Mouse (Mus musculus): Measurements from ENCODE around the gene Hmcn2.

GRCm38 (mm10) chr2:31458460-31458859 is 144.2 kb downstream of the Hmcn2 start:
- no peak for TF ChIP-seq CTCF (IDR thresholded peaks at IDR 0.05; ENCODE audit: borderline replicate concordance, insufficient read depth, low read length)
- TF ChIP-seq POLR2A (IDR thresholded peaks at IDR 0.05; ENCODE audit: low read depth, low read length) = no peak

Data from embryonic fibroblast, embryonic 13.5 days (primary cell).